Mouse (Mus musculus): ENCODE data around the gene Vti1b. TPM values are rescaled to one million over a fixed set of nuclear protein-coding genes. Genes with fewer than 3 reads are reported as not detected.

Gene Vti1b
- total RNA-seq (2014; rRNA removed) (49.4 and 59.7 TPM in 2 replicates), polyA plus RNA-seq (2015; fragmentation: Nextera tagmentation; extraction: Ambion mirVana) (217 and 218 TPM in 2 replicates)

DNA sequence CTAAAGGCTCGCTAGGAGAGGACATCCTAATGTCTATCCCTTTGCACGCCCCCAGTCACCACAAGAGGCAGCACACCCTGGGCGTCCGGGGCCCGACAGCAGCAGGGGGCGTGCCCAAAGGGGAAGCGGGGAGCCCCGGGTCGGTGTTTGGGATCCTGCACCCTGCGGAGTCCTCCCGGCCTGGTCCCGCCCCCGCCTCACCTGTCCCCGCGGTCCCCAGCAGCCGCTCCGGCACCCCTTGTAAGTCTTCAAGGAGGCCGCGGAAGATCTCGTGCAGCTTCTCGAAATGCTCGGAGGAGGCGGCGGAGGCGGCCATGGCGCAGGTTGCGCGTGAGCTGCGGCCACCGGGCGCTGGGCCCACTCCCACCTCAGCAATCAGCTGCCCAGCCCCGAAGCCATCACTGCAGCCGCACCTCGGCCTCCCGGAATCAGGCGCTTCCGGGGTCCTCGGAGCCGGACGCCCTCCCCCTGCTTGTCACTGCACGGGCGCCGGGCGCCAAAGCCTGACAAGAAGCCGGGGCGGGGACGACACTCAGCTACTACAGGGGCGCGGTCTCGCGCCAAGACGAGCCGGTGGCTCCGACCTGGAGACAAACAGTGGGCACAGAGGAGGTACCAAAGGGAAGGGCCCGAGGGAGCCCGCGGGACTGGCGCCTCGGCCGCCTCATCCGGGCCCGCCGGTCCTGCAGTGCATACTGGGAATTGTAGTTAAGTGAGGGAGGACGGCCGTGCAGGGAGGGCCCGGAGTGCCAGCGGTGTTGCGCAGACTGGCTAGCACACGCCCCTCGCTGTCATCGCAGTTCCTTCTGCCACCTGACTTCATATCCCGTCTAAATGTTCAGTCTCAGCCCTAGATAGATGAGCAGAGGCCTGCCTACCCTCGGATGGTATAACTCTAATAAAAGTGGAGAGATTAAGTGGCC is at the start of gene Vti1b:
Vti1b (minus strand) TSS at position 649 of the 923 bp plus-strand sequence.
- peak; percentile 66 for TF ChIP-seq CTCF (IDR thresholded peaks at IDR 0.05; ENCODE audit: low read depth)
- Histone ChIP-seq H3K9ac (replicated peaks; ENCODE audit: low read length) (peak within 1 kb of the TSS; percentile 81), H3K36me3 (ENCODE audit: insufficient read depth, low read length) (peaks cover 23% of the 10 kb centered on the region; the same call in 1 of the 2 replicates), H3K9me3 (ENCODE audit: low read length) (no peaks in the 10 kb centered on the region), H3K4me3 (ENCODE audit: low read length) (peak within 1 kb of the TSS; percentile 99), H3K4me1 (ENCODE audit: insufficient read depth, low read length) (0 out of 2 replicates have a peak, but pooled peaks cover 5% of the 10 kb centered on the region), H3K4me2 (ENCODE audit: low read depth, low read length) (peak within 1 kb of the TSS; percentile 66), H3K27ac (peak within 1 kb of the TSS; percentile 91), H3K27me3 (ENCODE audit: insufficient read depth, low read length) (no peaks in the 10 kb centered on the region)
- DNase-seq (ENCODE audit: low spot score): peak; percentile 92
- WGBS: 1% methylated on average over 70 of the region's 73 CpGs
- peak; percentile 98 for ATAC-seq

GRCm38 (mm10) chr12:79217511-79217910 is 45.0 kb upstream of the Vti1b start:
- Histone ChIP-seq H3K9ac (replicated peaks; ENCODE audit: low read length) (no peak overlapping the region), H3K27ac (no peak overlapping the region), H3K4me1 (ENCODE audit: insufficient read depth, low read length) (no peaks in the 10 kb centered on the region), H3K36me3 (ENCODE audit: insufficient read depth, low read length) (no peaks in the 10 kb centered on the region), H3K4me3 (ENCODE audit: low read length) (no peak overlapping the region), H3K27me3 (ENCODE audit: insufficient read depth, low read length) (no peaks in the 10 kb centered on the region), H3K4me2 (ENCODE audit: low read depth, low read length) (no peak overlapping the region), H3K9me3 (ENCODE audit: low read length) (no peaks in the 10 kb centered on the region)
- no peak for TF ChIP-seq CTCF (IDR thresholded peaks at IDR 0.05; ENCODE audit: low read depth)
- DNase-seq (ENCODE audit: low spot score) (no peak), ATAC-seq (no peak)
- WGBS: 68% methylated on average over 5 of the region's 5 CpGs

- TF ChIP-seq CTCF (IDR thresholded peaks at IDR 0.05; ENCODE audit: low read depth): no peak
- Histone ChIP-seq H3K27me3 (ENCODE audit: insufficient read depth, low read length) (no peaks in the 10 kb centered on the region), H3K9me3 (ENCODE audit: low read length) (no peaks in the 10 kb centered on the region), H3K4me3 (ENCODE audit: low read length) (no peak overlapping the region), H3K36me3 (ENCODE audit: insufficient read depth, low read length) (no peaks in the 10 kb centered on the region), H3K9ac (replicated peaks; ENCODE audit: low read length) (no peak overlapping the region), H3K27ac (no peak overlapping the region), H3K4me1 (ENCODE audit: insufficient read depth, low read length) (no peaks in the 10 kb centered on the region), H3K4me2 (ENCODE audit: low read depth, low read length) (no peak overlapping the region)
- DNase-seq (ENCODE audit: low spot score): no peak
- ATAC-seq: no peak
- 90% methylated on average over 8 of the region's 8 CpGs for WGBS
Measured at GRCm38 (mm10) chr12:79211447-79211846, 39.0 kb upstream of the Vti1b start.

DNA sequence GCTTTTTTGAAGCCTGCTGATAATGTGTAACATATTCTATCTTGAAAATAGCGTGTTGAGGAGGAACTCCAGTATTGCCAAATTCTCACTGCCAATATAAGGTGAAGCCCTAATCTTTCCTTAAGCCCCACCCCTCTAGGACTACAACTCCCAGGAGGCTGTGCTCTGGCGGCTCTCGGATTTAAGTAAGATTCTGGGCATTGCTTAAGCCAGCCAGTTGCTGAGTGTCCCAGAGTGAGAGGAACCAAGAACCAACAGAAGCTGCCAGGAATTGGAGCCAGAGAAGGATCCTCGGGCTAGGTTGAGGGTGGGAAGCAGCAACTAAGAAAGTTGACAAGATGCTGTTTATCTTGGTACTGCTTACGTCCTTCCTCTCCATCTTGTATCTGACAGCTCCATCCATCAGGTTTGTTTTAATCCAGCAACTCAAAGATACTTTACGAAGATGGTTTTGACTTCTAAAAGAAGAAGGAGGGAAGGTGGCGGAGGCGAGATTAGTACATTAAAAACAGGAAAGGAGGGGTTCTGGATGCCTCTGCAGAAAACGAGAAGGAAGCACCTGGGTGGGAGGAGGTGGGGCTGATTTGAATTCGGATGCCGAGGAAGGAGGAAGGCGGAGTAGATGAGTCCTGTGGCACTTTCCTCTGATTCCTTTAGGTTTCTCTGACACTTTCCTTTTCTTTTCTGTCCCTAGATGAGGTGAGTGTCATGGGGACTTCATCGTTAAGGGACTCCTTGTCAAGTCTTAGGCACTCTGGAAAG is 36.4 kb upstream of the Vti1b start, which contains the start of gene Rdh12:
Rdh12 (plus strand) TSS at position 212 of the 762 bp plus-strand sequence.
- H3K9ac ChIP-seq (replicated peaks; ENCODE audit: low read length): peak within 1 kb of the TSS; percentile 3; the same call in 1 of the 2 replicates
- H3K27ac ChIP-seq: no peak within 1 kb of the TSS
- 5% methylated on average over 13 of the region's 13 CpGs for WGBS
- H3K4me3 ChIP-seq (ENCODE audit: low read length): peak within 1 kb of the TSS; percentile 35
- H3K4me1 ChIP-seq (ENCODE audit: insufficient read depth, low read length): no peaks in the 10 kb centered on the region
- no peak for TF ChIP-seq CTCF (IDR thresholded peaks at IDR 0.05; ENCODE audit: low read depth)
- peak within 1 kb of the TSS; percentile 53 for H3K4me2 ChIP-seq (ENCODE audit: low read depth, low read length)
- no peaks in the 10 kb centered on the region for H3K27me3 ChIP-seq (ENCODE audit: insufficient read depth, low read length)
- no peaks in the 10 kb centered on the region for H3K9me3 ChIP-seq (ENCODE audit: low read length)
- peak; percentile 63 for DNase-seq (ENCODE audit: low spot score)
- peak; percentile 63; the same call in 1 of the 2 replicates for ATAC-seq
- H3K36me3 ChIP-seq (ENCODE audit: insufficient read depth, low read length): no peaks in the 10 kb centered on the region

GRCm38 (mm10) chr12:79201882-79202281 is 29.4 kb upstream of the Vti1b start:
- Histone ChIP-seq H3K9ac (replicated peaks; ENCODE audit: low read length) (no peak overlapping the region), H3K9me3 (ENCODE audit: low read length) (no peaks in the 10 kb centered on the region), H3K4me1 (ENCODE audit: insufficient read depth, low read length) (no peaks in the 10 kb centered on the region), H3K27me3 (ENCODE audit: insufficient read depth, low read length) (no peaks in the 10 kb centered on the region), H3K27ac (no peak overlapping the region), H3K36me3 (ENCODE audit: insufficient read depth, low read length) (no peaks in the 10 kb centered on the region), H3K4me2 (ENCODE audit: low read depth, low read length) (no peak overlapping the region), H3K4me3 (ENCODE audit: low read length) (no peak overlapping the region)
- WGBS: 74% methylated on average over 3 of the region's 3 CpGs
- TF ChIP-seq CTCF (IDR thresholded peaks at IDR 0.05; ENCODE audit: low read depth): no peak
- no peak for DNase-seq (ENCODE audit: low spot score)
- ATAC-seq: no peak

- H3K27ac ChIP-seq: no peak overlapping the region
- H3K27me3 ChIP-seq (ENCODE audit: insufficient read depth, low read length): no peaks in the 10 kb centered on the region
- H3K9ac ChIP-seq (replicated peaks; ENCODE audit: low read length): no peak overlapping the region
- no peaks in the 10 kb centered on the region for H3K36me3 ChIP-seq (ENCODE audit: insufficient read depth, low read length)
- no peak for TF ChIP-seq CTCF (IDR thresholded peaks at IDR 0.05; ENCODE audit: low read depth)
- no peaks in the 10 kb centered on the region for H3K4me1 ChIP-seq (ENCODE audit: insufficient read depth, low read length)
- no peaks in the 10 kb centered on the region for H3K9me3 ChIP-seq (ENCODE audit: low read length)
- no peak for DNase-seq (ENCODE audit: low spot score)
- WGBS: 89% methylated on average over 5 of the region's 5 CpGs
- no peak for ATAC-seq
- H3K4me2 ChIP-seq (ENCODE audit: low read depth, low read length): no peak overlapping the region
- no peak overlapping the region for H3K4me3 ChIP-seq (ENCODE audit: low read length)
Measured at GRCm38 (mm10) chr12:79197105-79197504, 24.6 kb upstream of the Vti1b start.

Measured in hindbrain, postnatal 0 days (tissue).